Mouse (Mus musculus): ENCODE results near the gene Mrpl2. TPM values are rescaled to one million over a fixed set of nuclear protein-coding genes. Genes with fewer than 3 reads are reported as not detected.

The Mrpl2 gene
- polyA plus RNA-seq, 1 experiment from 2014 or later = 67.9 TPM

DNA sequence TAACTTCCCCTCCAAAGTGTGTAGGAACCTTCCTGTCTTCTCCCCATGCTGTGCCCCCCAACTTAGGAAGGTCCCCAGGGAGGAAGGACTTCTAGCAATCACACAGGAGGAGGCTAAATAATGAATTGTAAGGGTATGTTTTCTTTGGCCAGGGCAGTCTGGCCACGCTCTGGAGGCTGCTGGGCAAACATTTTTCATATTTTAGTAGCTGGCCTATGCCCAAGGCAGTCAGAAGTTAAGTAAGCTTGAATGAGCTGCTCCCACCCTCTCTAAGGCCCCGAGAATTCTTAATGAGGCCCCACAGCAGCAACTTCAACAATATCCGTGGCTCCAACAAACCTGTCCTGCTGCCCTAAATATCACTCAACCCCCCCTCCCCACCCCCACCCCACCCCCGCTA is 33.2 kb upstream of the Mrpl2 start:
- no peak for ATAC-seq (ENCODE audit: insufficient read depth)
- Histone ChIP-seq H3K9ac (no peak overlapping the region), H3K36me3 (replicated peaks) (no peaks in the 10 kb centered on the region), H3K27ac (replicated peaks) (no peak overlapping the region), H3K9me3 (replicated peaks) (no peaks in the 10 kb centered on the region), H3K27me3 (no peaks in the 10 kb centered on the region), H3K4me1 (replicated peaks) (peaks cover 6% of the 10 kb centered on the region; the same call in 1 of the 2 replicates), H3K4me3 (replicated peaks) (no peak overlapping the region), H3K4me2 (no peak overlapping the region)
- WGBS (ENCODE audit: insufficient replicate concordance) = 33% methylated on average over 4 of the region's 4 CpGs

DNA sequence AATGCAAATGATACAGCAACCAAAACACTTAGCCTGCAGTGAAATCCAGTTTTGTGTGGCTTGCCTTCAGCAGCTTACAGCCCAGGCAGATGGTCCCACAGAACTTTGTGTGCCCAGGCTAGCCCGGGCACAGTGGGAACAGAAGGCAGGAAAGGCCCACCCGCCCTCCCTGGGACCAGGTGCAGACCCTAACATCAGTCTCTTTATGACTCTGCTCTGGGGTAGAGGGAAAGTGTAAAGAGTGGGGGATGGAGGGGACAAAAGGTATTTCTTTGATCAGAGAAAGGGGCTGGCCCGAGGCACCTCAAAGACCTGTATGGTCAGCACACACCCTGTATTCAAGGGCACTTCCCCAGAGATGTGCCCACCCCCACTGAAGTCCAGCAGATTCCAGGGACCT is 32.8 kb upstream of the Mrpl2 start:
- Histone ChIP-seq H3K27me3 (no peaks in the 10 kb centered on the region), H3K4me2 (no peak overlapping the region), H3K36me3 (replicated peaks) (no peaks in the 10 kb centered on the region), H3K4me3 (replicated peaks) (no peak overlapping the region), H3K9ac (no peak overlapping the region), H3K9me3 (replicated peaks) (no peaks in the 10 kb centered on the region), H3K4me1 (replicated peaks) (peaks cover 7% of the 10 kb centered on the region; the same call in 1 of the 2 replicates), H3K27ac (replicated peaks) (no peak overlapping the region)
- WGBS (ENCODE audit: insufficient replicate concordance) = 48% methylated on average over 3 of the region's 3 CpGs
- no peak for ATAC-seq (ENCODE audit: insufficient read depth)

DNA sequence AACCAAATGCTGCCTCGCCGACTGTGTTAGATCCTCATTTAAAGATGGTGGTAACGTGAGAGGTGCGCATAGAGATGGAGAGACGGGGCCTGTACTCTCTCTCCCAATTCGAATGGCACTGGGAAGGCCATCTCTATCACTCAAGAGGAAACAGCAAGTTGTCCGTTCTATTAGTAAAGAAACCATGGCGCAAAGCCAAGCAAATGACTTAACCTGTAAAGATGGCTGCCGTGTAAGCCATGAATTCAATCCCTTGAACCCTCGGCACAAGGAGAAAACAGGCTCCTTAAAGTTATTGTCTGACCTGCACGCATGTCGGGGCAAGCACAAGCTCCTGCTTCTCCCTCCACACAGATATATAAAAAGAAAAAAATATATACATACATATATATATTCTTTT is 28.2 kb upstream of the Mrpl2 start:
- H3K4me2 ChIP-seq = no peak overlapping the region
- WGBS (ENCODE audit: insufficient replicate concordance) = 69% methylated on average over 12 of the region's 12 CpGs
- no peak for ATAC-seq (ENCODE audit: insufficient read depth)
- H3K9ac ChIP-seq = no peak overlapping the region
- H3K4me1 ChIP-seq (replicated peaks) = peaks cover 35% of the 10 kb centered on the region
- no peaks in the 10 kb centered on the region for H3K9me3 ChIP-seq (replicated peaks)
- H3K36me3 ChIP-seq (replicated peaks) = no peaks in the 10 kb centered on the region
- no peak overlapping the region for H3K27ac ChIP-seq (replicated peaks)
- no peak overlapping the region for H3K4me3 ChIP-seq (replicated peaks)
- H3K27me3 ChIP-seq = no peaks in the 10 kb centered on the region

DNA sequence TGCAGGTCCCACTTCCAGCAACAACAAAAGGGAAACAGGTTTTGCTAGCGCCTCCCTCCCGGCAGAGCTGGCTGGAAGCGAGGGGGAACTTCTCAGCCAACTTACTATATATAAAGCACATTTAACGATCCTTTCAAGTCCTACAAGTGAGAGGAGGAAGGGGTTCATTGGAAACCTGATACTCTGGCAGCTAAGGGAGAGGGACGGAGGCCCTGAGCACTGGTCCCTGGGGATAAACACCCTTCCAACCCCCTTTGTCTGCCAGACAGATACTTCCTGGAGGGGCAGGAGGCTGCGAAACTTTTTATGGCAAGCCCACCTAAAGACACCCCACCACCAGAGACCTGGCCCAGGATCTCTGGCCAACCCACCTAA is 27.6 kb upstream of the Mrpl2 start:
- ATAC-seq (ENCODE audit: insufficient read depth) = no peak
- H3K9ac ChIP-seq = no peak overlapping the region
- no peak overlapping the region for H3K4me2 ChIP-seq
- H3K27ac ChIP-seq (replicated peaks) = no peak overlapping the region; the same call in 1 of the 2 replicates
- WGBS (ENCODE audit: insufficient replicate concordance) = 47% methylated on average over 6 of the region's 6 CpGs
- no peak overlapping the region for H3K4me3 ChIP-seq (replicated peaks)
- no peaks in the 10 kb centered on the region for H3K27me3 ChIP-seq
- H3K36me3 ChIP-seq (replicated peaks) = no peaks in the 10 kb centered on the region
- H3K9me3 ChIP-seq (replicated peaks) = no peaks in the 10 kb centered on the region
- peaks cover 35% of the 10 kb centered on the region for H3K4me1 ChIP-seq (replicated peaks)

DNA sequence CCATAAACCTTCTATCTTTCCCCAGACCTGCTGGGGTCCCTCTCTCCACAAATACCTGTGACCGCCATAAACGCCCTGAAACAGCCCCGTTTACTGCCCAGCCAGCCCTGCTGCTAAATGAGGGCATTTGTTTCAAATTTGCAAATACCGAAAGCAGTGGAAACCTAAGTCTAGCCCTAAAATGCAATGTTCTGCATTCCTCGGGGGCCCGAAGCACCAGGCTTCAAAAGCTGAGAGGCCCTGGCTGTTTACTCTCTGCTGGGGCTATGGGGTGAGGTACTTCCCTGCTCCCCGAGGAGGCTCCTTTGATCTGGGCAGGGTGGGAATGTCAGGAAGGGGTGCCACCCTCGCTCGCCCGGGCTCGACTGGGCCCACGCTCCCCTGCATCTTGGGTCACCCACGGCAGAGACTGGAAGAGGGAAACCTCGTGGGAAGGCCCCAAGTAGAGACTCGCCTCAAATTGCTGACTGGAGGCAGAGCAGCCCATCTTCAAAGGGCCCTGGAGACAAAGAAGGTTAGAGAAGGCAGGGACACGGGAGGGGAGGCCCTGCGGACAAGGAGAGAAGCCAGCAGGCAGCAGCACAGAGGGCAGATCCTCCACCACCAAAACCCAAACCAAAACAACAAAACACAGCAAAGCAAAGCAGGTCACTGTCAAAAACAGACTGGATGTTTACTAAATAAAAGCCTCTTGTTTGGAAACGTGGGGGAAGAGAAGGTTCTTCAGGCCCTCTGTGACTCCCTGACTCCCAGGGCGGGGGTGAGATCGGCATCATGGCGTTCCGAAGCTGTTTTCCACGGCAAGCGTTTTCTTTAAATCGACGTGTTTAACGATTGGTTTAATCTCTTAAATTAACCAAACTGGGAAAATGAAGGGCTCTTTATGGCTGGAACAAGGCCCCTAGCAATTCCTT is 27.0 kb upstream of the Mrpl2 start:
- H3K4me2 ChIP-seq = no peak overlapping the region
- no peak for ATAC-seq (ENCODE audit: insufficient read depth)
- H3K27me3 ChIP-seq = no peaks in the 10 kb centered on the region
- no peaks in the 10 kb centered on the region for H3K36me3 ChIP-seq (replicated peaks)
- H3K4me1 ChIP-seq (replicated peaks) = peaks cover 35% of the 10 kb centered on the region
- no peaks in the 10 kb centered on the region for H3K9me3 ChIP-seq (replicated peaks)
- H3K27ac ChIP-seq (replicated peaks) = no peak overlapping the region; the same call in 1 of the 2 replicates
- WGBS (ENCODE audit: insufficient replicate concordance) = 39% methylated on average over 27 of the region's 27 CpGs
- H3K9ac ChIP-seq = no peak overlapping the region
- no peak overlapping the region for H3K4me3 ChIP-seq (replicated peaks)

DNA sequence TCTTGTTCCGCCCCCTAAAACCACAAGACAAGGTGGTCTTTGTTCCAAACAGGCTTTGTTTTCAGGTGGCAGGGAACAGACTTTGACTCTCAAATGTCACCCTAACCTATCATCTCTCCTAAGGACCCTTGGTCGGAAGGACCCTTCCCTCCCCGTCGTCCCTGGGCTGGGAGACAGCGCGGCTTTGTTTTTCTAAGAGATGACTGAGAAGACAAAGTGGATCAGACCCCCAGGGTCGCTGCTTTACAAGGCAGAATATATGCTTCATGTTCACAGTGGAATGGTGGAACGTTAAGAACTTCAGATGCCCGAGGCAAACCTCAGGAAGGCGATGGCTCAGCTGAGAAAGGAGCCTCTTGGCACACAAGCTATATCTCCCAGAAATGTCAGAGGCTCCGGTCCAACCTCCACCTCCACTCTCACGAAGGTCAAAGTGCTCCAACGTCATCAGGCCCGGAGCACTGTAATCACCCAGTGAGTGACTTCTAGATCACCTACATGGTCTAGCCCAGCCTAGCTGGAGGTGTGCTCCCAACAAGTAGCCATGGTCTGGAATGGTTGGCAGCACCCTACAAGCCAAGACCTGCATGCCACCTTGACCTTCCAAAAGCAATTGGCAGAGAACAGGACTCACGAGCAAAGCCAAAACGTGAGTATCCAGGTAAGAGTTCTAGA is 26.2 kb upstream of the Mrpl2 start:
- Histone ChIP-seq H3K4me1 (replicated peaks) (peaks cover 39% of the 10 kb centered on the region), H3K9ac (no peak overlapping the region), H3K27ac (replicated peaks) (no peak overlapping the region), H3K4me2 (no peak overlapping the region), H3K27me3 (no peaks in the 10 kb centered on the region; the same call in 1 of the 2 replicates), H3K36me3 (replicated peaks) (no peaks in the 10 kb centered on the region), H3K4me3 (replicated peaks) (no peak overlapping the region), H3K9me3 (replicated peaks) (no peaks in the 10 kb centered on the region)
- WGBS (ENCODE audit: insufficient replicate concordance) = 53% methylated on average over 16 of the region's 16 CpGs
- no peak for ATAC-seq (ENCODE audit: insufficient read depth)

DNA sequence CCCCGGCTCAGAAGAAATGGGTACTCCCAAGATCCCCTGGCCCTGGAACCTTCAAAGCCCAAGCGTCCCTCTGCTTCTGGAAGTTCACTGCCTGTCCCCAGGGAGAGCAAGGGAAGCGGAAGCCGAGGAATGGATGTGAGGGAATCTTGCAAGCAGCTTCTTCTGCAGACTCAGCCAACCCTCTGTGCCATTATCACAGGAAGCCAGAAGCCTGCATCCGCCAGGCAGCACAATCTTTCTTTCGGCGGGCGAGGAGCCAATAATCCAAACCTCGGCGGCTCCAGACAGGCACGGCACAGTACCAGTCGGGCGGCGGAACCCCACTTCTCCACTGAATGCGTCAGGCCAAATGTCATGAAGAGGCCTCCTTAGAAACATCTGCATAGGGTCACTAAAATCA is 24.7 kb upstream of the Mrpl2 start:
- Histone ChIP-seq H3K27ac (replicated peaks) (no peak overlapping the region), H3K9me3 (replicated peaks) (no peaks in the 10 kb centered on the region), H3K9ac (no peak overlapping the region), H3K4me2 (no peak overlapping the region), H3K36me3 (replicated peaks) (no peaks in the 10 kb centered on the region), H3K27me3 (peaks cover 3% of the 10 kb centered on the region; the same call in 1 of the 2 replicates), H3K4me3 (replicated peaks) (no peak overlapping the region), H3K4me1 (replicated peaks) (peaks cover 39% of the 10 kb centered on the region)
- no peak for ATAC-seq (ENCODE audit: insufficient read depth)
- WGBS (ENCODE audit: insufficient replicate concordance) = 44% methylated on average over 15 of the region's 15 CpGs

DNA sequence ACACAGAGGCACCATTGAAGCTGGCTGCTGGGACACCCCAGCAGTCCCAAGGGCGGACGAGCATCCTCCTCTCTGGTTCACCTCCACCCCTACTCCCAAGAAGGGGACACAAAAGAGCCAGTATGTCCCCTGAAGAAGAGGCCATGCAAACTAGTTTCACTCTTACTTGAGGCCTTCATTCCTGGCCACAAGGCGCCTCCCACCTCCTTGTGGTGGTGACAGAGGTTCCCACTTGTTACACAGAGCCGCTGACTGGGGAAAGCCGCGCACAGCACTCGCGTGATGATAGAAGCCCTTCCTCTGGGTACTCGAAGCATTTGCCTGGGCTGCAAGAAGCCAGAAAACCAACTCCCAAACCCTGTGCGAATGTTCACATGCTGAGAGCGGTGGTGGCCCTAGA is 23.8 kb upstream of the Mrpl2 start:
- Histone ChIP-seq H3K36me3 (replicated peaks) (no peaks in the 10 kb centered on the region), H3K4me1 (replicated peaks) (peaks cover 39% of the 10 kb centered on the region), H3K27me3 (peaks cover 12% of the 10 kb centered on the region), H3K4me2 (no peak overlapping the region), H3K27ac (replicated peaks) (no peak overlapping the region), H3K9me3 (replicated peaks) (no peaks in the 10 kb centered on the region), H3K4me3 (replicated peaks) (no peak overlapping the region), H3K9ac (no peak overlapping the region)
- ATAC-seq (ENCODE audit: insufficient read depth) = no peak
- WGBS (ENCODE audit: insufficient replicate concordance) = 36% methylated on average over 11 of the region's 11 CpGs

DNA sequence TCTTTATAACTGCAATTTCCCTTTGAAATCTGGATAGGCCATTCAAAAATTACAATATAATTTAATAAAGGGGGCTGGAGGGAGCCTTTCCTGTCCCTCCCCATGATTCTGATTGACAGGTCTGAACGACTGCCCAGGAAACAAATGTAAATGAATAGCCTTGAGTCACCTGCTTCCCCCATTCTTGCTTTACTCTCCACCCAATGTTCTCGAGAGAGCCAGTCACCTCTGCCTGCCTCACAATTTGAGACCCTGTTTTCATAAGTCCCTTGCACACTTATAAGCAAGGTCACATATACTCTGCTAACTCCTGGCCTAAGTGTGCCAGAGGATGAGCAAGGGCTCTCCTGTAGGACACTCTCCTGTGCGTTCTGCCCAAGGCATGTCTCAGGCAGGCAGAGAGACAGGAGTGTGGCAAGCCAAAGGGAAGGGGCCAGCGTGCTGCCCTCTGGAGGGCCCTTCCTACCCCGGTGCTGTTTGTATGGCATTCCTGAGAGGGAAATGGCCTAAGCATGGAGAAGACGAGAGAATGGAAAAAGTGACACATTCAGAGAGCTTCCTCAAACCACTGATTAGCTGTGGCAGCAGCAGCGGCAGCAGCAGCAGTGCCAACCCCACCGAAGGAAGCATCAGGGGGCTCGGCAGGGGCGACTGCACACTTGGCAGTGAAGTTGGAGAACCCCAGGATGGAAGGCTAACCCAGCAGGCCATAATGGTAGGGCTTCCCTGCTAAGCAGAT is 22.0 kb upstream of the Mrpl2 start:
- no peaks in the 10 kb centered on the region for H3K9me3 ChIP-seq (replicated peaks)
- no peak overlapping the region for H3K27ac ChIP-seq (replicated peaks)
- WGBS (ENCODE audit: insufficient replicate concordance) = 18% methylated on average over 10 of the region's 10 CpGs
- ATAC-seq (ENCODE audit: insufficient read depth) = no peak
- H3K4me3 ChIP-seq (replicated peaks) = no peak overlapping the region
- H3K4me2 ChIP-seq = peak overlapping the region; percentile 8; the same call in 1 of the 2 replicates
- no peak overlapping the region for H3K9ac ChIP-seq
- peaks cover 32% of the 10 kb centered on the region for H3K4me1 ChIP-seq (replicated peaks)
- H3K36me3 ChIP-seq (replicated peaks) = no peaks in the 10 kb centered on the region
- peaks cover 29% of the 10 kb centered on the region for H3K27me3 ChIP-seq

DNA sequence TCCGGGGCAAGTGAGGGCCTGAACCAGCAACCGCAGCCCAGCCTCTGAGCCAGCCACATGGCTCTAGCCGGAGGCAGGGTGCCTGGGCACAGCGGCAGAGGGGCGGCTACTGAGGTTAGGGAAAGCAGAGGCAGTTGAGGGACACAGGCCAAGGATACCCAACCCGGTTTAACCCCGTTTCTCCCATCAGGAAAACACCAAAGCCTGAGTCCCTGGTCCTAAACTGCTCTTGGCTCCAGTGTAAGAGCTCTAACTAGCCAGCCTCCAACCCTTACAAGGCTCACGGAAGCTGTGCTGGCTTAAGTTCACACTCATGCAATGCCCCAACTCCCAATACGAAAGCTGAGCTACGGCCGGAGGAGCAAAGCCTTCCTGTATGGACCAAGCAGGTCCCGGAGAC is 21.4 kb upstream of the Mrpl2 start:
- Histone ChIP-seq H3K9me3 (replicated peaks) (no peaks in the 10 kb centered on the region), H3K27me3 (peaks cover 36% of the 10 kb centered on the region), H3K4me2 (peak overlapping the region; percentile 8; the same call in 1 of the 2 replicates), H3K27ac (replicated peaks) (no peak overlapping the region), H3K4me1 (replicated peaks) (peaks cover 27% of the 10 kb centered on the region), H3K9ac (no peak overlapping the region), H3K4me3 (replicated peaks) (no peak overlapping the region), H3K36me3 (replicated peaks) (no peaks in the 10 kb centered on the region)
- ATAC-seq (ENCODE audit: insufficient read depth) = no peak
- WGBS (ENCODE audit: insufficient replicate concordance) = 65% methylated on average over 12 of the region's 12 CpGs

DNA sequence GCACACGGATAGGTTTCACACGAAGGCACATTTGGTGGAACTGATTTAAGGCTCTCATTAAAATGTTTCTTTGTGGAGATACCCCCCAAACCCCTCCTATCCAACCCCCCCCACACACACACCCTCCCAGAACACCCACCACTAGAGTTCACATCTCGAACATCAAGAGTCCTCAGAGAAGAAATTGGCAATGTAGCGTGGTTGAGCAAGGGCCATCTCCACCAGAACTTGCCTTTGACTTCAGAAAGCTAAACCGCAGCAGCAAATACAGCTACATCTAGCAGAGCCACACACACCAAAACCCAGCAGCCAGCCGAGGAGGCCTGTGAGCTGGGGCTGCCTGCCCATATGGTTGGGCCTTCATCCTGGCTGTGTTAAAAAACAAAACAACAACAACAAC is 18.6 kb upstream of the Mrpl2 start:
- Histone ChIP-seq H3K4me1 (replicated peaks) (peaks cover 15% of the 10 kb centered on the region), H3K27ac (replicated peaks) (no peak overlapping the region)

More for the DNA sequence above, 18.6 kb upstream of the Mrpl2 start:
- H3K9me3 ChIP-seq (replicated peaks) = no peaks in the 10 kb centered on the region
- H3K36me3 ChIP-seq (replicated peaks) = no peaks in the 10 kb centered on the region
- 51% methylated on average over 6 of the region's 6 CpGs for WGBS (ENCODE audit: insufficient replicate concordance)
- H3K4me2 ChIP-seq = no peak overlapping the region
- H3K4me3 ChIP-seq (replicated peaks) = no peak overlapping the region
- H3K27me3 ChIP-seq = peaks cover 52% of the 10 kb centered on the region
- no peak for ATAC-seq (ENCODE audit: insufficient read depth)
- H3K9ac ChIP-seq = no peak overlapping the region

Data from liver, embryonic 15.5 days (tissue).